Mouse (Mus musculus) intestine, embryonic 16.5 days (tissue): ENCODE data around the gene Pamr1. TPM values are rescaled to one million over a fixed set of nuclear protein-coding genes. Genes with fewer than 3 reads are reported as not detected.

Experiments used
- ATAC-seq: fragments of 200-750 bp; cut with Nextera tagmentation; 2 replicates; pipeline ENCODE4 v1.8.0; 2017; ENCODE audit warnings: moderate TSS enrichment, moderate library complexity
- H3K27ac ChIP-seq: fragments of 300-500 bp; sonication (generic); 2 replicates; pipeline ENCODE4 v1.5.1; 2014; ENCODE audit warnings: mild to moderate bottlenecking, low read length
- H3K27me3 ChIP-seq: fragments of 300-500 bp; sonication (generic); replicated peaks from 2 replicates; pipeline ENCODE4 v1.6.1; 2014; ENCODE audit warnings: low read length, control low read depth, mixed read lengths; ENCODE audit not compliant: control insufficient read depth, insufficient read depth
- H3K36me3 ChIP-seq: fragments of 300-500 bp; sonication (generic); 2 replicates; pipeline ENCODE4 v1.6.1; 2014; ENCODE audit warnings: low read length, control low read depth; ENCODE audit not compliant: control insufficient read depth, insufficient read depth
- H3K4me1 ChIP-seq: fragments of 300-500 bp; sonication (generic); 2 replicates; pipeline ENCODE4 v1.6.1; 2014; ENCODE audit warnings: low read length, control low read depth, mixed read lengths; ENCODE audit not compliant: control insufficient read depth, insufficient read depth
- H3K4me2 ChIP-seq: fragments of 300-500 bp; sonication (generic); 2 replicates; pipeline ENCODE4 v1.6.1; 2014; ENCODE audit warnings: low read depth, low read length, control low read depth
- H3K4me3 ChIP-seq: fragments of 300-500 bp; sonication (generic); 2 replicates; pipeline ENCODE4 v1.5.1; 2014; ENCODE audit warnings: mild to moderate bottlenecking, low read length
- H3K9ac ChIP-seq: fragments of 300-500 bp; sonication (generic); 2 replicates; pipeline ENCODE4 v1.6.1; 2014; ENCODE audit warnings: low read depth, low read length
- H3K9me3 ChIP-seq: fragments of 300-500 bp; sonication (generic); 2 replicates; pipeline ENCODE4 v1.6.1; 2016; ENCODE audit warnings: low read length, control low read depth; ENCODE audit not compliant: control insufficient read depth
- WGBS: fragments of 180-500 bp; shearing (Covaris S2); extraction: QIAGEN DNeasy Blood & Tissue Kit; methylation state at CpG from one replicate; pipeline ENCODE4 v1.1.7; 2014; 5-methylcytosine and 5-hydroxymethylcytosine counted together
- polyA plus RNA-seq: library from polyadenylated mRNA; unstranded; fragments of >200 nt; fragmentation: Nextera tagmentation; extraction: Ambion mirVana; gene quantifications from 2 replicates; pipeline ENCODE4 v1.2.1, GENCODE M21; 2015

The Pamr1 gene
- polyA plus RNA-seq, 1 experiment from 2014 or later: 39.4 TPM

DNA sequence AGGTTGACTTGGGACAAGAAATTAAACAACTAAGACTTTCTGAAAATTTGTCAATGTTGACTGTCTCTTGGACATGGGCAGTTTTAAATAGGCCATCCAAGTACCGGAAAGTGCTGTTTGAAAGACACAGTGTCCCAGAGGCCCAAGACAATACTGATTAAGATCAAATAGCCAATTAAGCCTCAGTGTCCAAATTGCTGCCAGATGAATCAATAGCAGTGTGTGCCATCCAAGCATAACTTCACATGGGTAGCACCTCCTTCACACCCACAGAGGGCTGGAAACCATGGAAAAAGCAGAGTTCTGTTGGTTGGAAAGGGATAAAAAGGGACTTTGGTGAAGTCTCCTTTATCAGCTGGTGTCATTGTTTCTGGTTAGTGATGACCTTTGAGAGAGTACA is 74.7 kb downstream of the Pamr1 start:
- no peaks in the 10 kb centered on the region for H3K9me3 ChIP-seq
- 96% methylated on average over 1 of the region's 1 CpGs for WGBS

DNA sequence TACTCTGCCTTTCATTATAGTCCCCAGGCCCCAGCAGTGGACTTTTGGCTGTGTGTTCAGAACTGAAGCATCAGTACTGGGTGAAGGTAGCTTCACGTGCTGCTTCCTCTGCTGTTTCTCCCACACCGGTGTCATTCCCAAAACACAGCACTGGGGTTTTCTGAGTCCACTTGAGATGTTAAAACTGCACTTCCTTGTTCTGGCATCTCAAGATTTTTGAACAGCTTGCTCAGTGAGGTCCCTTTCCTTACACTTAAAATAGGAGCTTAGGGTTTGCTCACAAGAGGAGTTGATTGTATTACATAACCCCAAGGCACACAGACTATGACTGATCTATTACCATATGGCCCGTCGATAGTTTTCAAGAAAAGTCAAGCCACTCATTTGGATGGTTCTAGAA is 82.5 kb downstream of the Pamr1 start:
- H3K27ac ChIP-seq: no peak overlapping the region
- no peak overlapping the region for H3K9ac ChIP-seq
- 91% methylated on average over 4 of the region's 4 CpGs for WGBS
- no peaks in the 10 kb centered on the region for H3K4me1 ChIP-seq
- H3K4me2 ChIP-seq: no peak overlapping the region
- no peaks in the 10 kb centered on the region for H3K36me3 ChIP-seq
- H3K4me3 ChIP-seq: no peak overlapping the region
- H3K27me3 ChIP-seq: no peaks in the 10 kb centered on the region
- H3K9me3 ChIP-seq: no peaks in the 10 kb centered on the region
- no peak for ATAC-seq

More for the DNA sequence above, 74.7 kb downstream of the Pamr1 start:
- Histone ChIP-seq H3K9ac (no peak overlapping the region), H3K4me3 (no peak overlapping the region), H3K4me1 (no peaks in the 10 kb centered on the region), H3K27ac (no peak overlapping the region), H3K36me3 (no peaks in the 10 kb centered on the region), H3K27me3 (no peaks in the 10 kb centered on the region), H3K4me2 (no peak overlapping the region)
- ATAC-seq: no peak

GRCm38 (mm10) chr2:102634010-102634409 is 84.2 kb downstream of the Pamr1 start:
- no peaks in the 10 kb centered on the region for H3K9me3 ChIP-seq
- 91% methylated on average over 1 of the region's 1 CpGs for WGBS
- H3K27me3 ChIP-seq: no peaks in the 10 kb centered on the region
- ATAC-seq: no peak
- H3K36me3 ChIP-seq: no peaks in the 10 kb centered on the region
- H3K27ac ChIP-seq: no peak overlapping the region
- no peak overlapping the region for H3K4me3 ChIP-seq
- H3K4me2 ChIP-seq: no peak overlapping the region
- H3K4me1 ChIP-seq: no peaks in the 10 kb centered on the region
- no peak overlapping the region for H3K9ac ChIP-seq

DNA sequence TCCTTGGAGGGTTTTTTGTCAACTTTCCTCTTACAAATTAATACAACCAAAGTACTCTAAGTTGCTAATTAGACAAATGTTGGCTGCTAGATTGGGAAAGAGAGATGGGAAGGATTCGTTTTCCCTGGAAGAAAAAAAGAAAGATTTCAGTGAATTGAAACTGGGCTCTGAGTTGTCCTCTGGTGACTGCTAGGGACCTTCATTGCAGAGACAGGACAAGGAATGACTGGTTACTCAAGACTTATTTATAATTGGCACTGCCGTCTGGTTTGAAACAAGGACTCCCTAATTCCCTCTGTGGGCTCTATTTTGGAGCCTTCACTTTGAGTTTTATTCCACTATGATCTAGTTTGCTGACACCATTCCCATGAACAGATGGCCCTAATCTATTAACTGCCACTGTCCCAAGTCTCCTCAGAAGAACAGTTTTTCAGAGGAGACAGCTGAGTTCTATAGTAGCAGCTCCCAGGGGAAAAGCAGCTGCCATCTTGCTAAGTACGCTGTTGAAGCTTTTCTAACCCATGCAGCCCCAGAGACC is 85.8 kb downstream of the Pamr1 start:
- H3K36me3 ChIP-seq: no peaks in the 10 kb centered on the region
- 79% methylated on average over 3 of the region's 3 CpGs for WGBS
- H3K27me3 ChIP-seq: no peaks in the 10 kb centered on the region
- H3K4me1 ChIP-seq: no peaks in the 10 kb centered on the region
- no peak overlapping the region for H3K4me2 ChIP-seq
- H3K27ac ChIP-seq: no peak overlapping the region
- no peak for ATAC-seq
- no peak overlapping the region for H3K9ac ChIP-seq
- no peaks in the 10 kb centered on the region for H3K9me3 ChIP-seq
- H3K4me3 ChIP-seq: no peak overlapping the region

- H3K4me3 ChIP-seq: no peak overlapping the region
- H3K27me3 ChIP-seq: no peaks in the 10 kb centered on the region
- WGBS: 91% methylated on average over 7 of the region's 7 CpGs
- no peak overlapping the region for H3K4me2 ChIP-seq
- no peaks in the 10 kb centered on the region for H3K9me3 ChIP-seq
- ATAC-seq: no peak
- no peak overlapping the region for H3K27ac ChIP-seq
- H3K9ac ChIP-seq: no peak overlapping the region
- no peaks in the 10 kb centered on the region for H3K36me3 ChIP-seq
- no peaks in the 10 kb centered on the region for H3K4me1 ChIP-seq
These were observed 86.3 kb downstream of the Pamr1 start for GRCm38 (mm10) chr2:102636116-102636600.

GRCm38 (mm10) chr2:102638140-102638539 is 88.3 kb downstream of the Pamr1 start:
- ATAC-seq: no peak
- no peaks in the 10 kb centered on the region for H3K36me3 ChIP-seq
- no peak overlapping the region for H3K4me2 ChIP-seq
- H3K9ac ChIP-seq: no peak overlapping the region
- WGBS: 68% methylated on average over 5 of the region's 5 CpGs
- H3K27ac ChIP-seq: no peak overlapping the region
- no peaks in the 10 kb centered on the region for H3K9me3 ChIP-seq
- H3K4me1 ChIP-seq: no peaks in the 10 kb centered on the region
- H3K4me3 ChIP-seq: no peak overlapping the region
- H3K27me3 ChIP-seq: no peaks in the 10 kb centered on the region

DNA sequence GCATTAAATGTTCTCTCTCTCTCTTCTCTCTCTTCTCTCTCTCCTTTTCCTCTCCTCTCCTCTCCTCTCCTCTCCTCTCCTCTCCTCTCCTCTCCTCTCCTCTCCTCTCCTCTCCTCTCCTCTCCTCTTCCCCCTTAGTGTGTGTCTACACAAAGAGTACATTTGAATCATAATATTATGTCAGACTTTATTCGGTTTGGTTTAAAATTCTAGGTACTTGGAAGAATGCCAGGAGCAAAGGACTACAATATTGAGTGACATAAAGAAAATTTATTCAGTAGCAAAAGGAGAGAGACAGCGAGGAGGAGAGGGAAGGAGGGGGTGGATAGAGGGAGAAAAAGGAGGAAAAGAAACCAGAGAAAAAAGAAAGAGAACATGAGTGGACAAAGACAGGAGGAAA is 88.9 kb downstream of the Pamr1 start:
- no peak overlapping the region for H3K4me3 ChIP-seq
- H3K27ac ChIP-seq: no peak overlapping the region
- ATAC-seq: no peak
- H3K27me3 ChIP-seq: no peaks in the 10 kb centered on the region
- 40% methylated on average over 2 of the region's 2 CpGs for WGBS
- H3K9me3 ChIP-seq: no peaks in the 10 kb centered on the region
- no peaks in the 10 kb centered on the region for H3K36me3 ChIP-seq
- no peaks in the 10 kb centered on the region for H3K4me1 ChIP-seq
- no peak overlapping the region for H3K4me2 ChIP-seq
- no peak overlapping the region for H3K9ac ChIP-seq

GRCm38 (mm10) chr2:102648845-102649500 is 99.2 kb downstream of the Pamr1 start:
- Histone ChIP-seq H3K4me3 (no peak overlapping the region), H3K9ac (no peak overlapping the region), H3K9me3 (no peaks in the 10 kb centered on the region), H3K27me3 (no peaks in the 10 kb centered on the region), H3K4me2 (no peak overlapping the region), H3K4me1 (no peaks in the 10 kb centered on the region), H3K27ac (no peak overlapping the region), H3K36me3 (no peaks in the 10 kb centered on the region)
- 80% methylated on average over 10 of the region's 10 CpGs for WGBS
- no peak for ATAC-seq

GRCm38 (mm10) chr2:102650322-102650721 is 100.5 kb downstream of the Pamr1 start:
- Histone ChIP-seq H3K27me3 (no peaks in the 10 kb centered on the region), H3K4me2 (no peak overlapping the region), H3K9me3 (no peaks in the 10 kb centered on the region), H3K36me3 (no peaks in the 10 kb centered on the region), H3K4me3 (no peak overlapping the region), H3K27ac (no peak overlapping the region), H3K9ac (no peak overlapping the region), H3K4me1 (no peaks in the 10 kb centered on the region)
- no peak for ATAC-seq
- WGBS: 84% methylated on average over 4 of the region's 4 CpGs
